Mouse (Mus musculus) testis, adult 2 months (tissue): Measurements from ENCODE around the gene L2hgdh.

ENCODE experiments used
- CTCF ChIP-seq: fragments of 200-500 bp; IDR thresholded peaks from 2 replicates; pipeline ENCODE4 v1.5.1; 2012; ENCODE audit warnings: low read depth, mild to moderate bottlenecking, inconsistent platforms, low read length, moderate library complexity; ENCODE audit not compliant: control insufficient read depth, insufficient read depth, insufficient replicate concordance
- POLR2A ChIP-seq: fragments of 200-500 bp; IDR thresholded peaks from 2 replicates; pipeline ENCODE4 v1.6.1; 2012; ENCODE audit warnings: low read depth, mild to moderate bottlenecking, inconsistent platforms, low read length, moderate library complexity; ENCODE audit not compliant: control insufficient read depth

- TF ChIP-seq POLR2A (no peak), CTCF (no peak)
These were observed 36.2 kb upstream of the L2hgdh start for GRCm38 (mm10) chr12:69760743-69761406.
